Mouse (Mus musculus): Measurements from ENCODE around the gene Chd5. TPM values are rescaled to one million over a fixed set of nuclear protein-coding genes. Genes with fewer than 3 reads are reported as not detected.

Chd5 gene
- polyA plus RNA-seq, 1 experiment, result 88.7 TPM

- TF ChIP-seq CTCF (IDR thresholded peaks at IDR 0.05; ENCODE audit: control insufficient read depth, insufficient read depth, insufficient replicate concordance, low read depth, low read length) (no peak), POLR2A (IDR thresholded peaks at IDR 0.05; ENCODE audit: control insufficient read depth, low read depth, low read length) (no peak)
- no peak overlapping the region for H3K27ac ChIP-seq (ENCODE audit: control insufficient read depth, insufficient read depth, low read depth, low read length)
- peaks cover 5% of the 10 kb centered on the region; the same call in 1 of the 2 replicates for H3K4me1 ChIP-seq (ENCODE audit: control insufficient read depth, insufficient read depth, low read length)
- H3K36me3 ChIP-seq (ENCODE audit: control insufficient read depth, insufficient read depth, low read length), result no peaks in the 10 kb centered on the region
- no peak overlapping the region for H3K4me3 ChIP-seq (ENCODE audit: control insufficient read depth, low read depth, low read length)
- H3K27me3 ChIP-seq (ENCODE audit: control insufficient read depth, insufficient read depth, low read length), result no peaks in the 10 kb centered on the region
Observed at GRCm38 (mm10) chr4:152412524-152413080, 74.2 kb downstream of the Chd5 start.

- Histone ChIP-seq H3K4me1 (ENCODE audit: control insufficient read depth, insufficient read depth, low read length) (peaks cover 2% of the 10 kb centered on the region), H3K36me3 (ENCODE audit: control insufficient read depth, insufficient read depth, low read length) (no peaks in the 10 kb centered on the region), H3K27ac (ENCODE audit: control insufficient read depth, insufficient read depth, low read depth, low read length) (no peak overlapping the region), H3K4me3 (ENCODE audit: control insufficient read depth, low read depth, low read length) (no peak overlapping the region), H3K27me3 (ENCODE audit: control insufficient read depth, insufficient read depth, low read length) (no peaks in the 10 kb centered on the region)
- TF ChIP-seq POLR2A (IDR thresholded peaks at IDR 0.05; ENCODE audit: control insufficient read depth, low read depth, low read length) (no peak), CTCF (IDR thresholded peaks at IDR 0.05; ENCODE audit: control insufficient read depth, insufficient read depth, insufficient replicate concordance, low read depth, low read length) (no peak)
Observed at GRCm38 (mm10) chr4:152418229-152419060, 80.0 kb downstream of the Chd5 start.

DNA sequence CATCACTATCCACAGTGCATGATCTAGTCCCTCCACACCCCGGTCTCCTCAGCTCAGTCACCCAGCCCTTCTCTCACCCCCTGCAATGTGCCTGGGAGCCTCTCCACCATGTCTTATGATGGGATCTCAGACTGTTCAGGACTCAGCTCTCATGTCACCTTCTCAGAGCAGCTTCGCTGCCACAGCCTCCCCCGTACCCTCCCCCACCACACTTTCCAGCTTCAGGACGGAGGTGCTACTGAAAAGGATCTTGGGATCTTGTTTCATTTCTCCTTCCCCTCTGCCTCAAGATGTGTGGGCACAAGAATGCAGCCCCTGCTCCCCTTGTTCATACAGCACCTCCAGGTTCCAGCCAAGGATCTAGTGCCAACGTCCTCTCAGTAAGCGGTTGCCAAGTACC, 85.1 kb downstream of the Chd5 start:
- Histone ChIP-seq H3K4me1 (ENCODE audit: control insufficient read depth, insufficient read depth, low read length) (peaks cover 2% of the 10 kb centered on the region), H3K27ac (ENCODE audit: control insufficient read depth, insufficient read depth, low read depth, low read length) (no peak overlapping the region), H3K4me3 (ENCODE audit: control insufficient read depth, low read depth, low read length) (peak overlapping the region; percentile 62; the same call in 1 of the 2 replicates), H3K27me3 (ENCODE audit: control insufficient read depth, insufficient read depth, low read length) (no peaks in the 10 kb centered on the region), H3K36me3 (ENCODE audit: control insufficient read depth, insufficient read depth, low read length) (no peaks in the 10 kb centered on the region)
- TF ChIP-seq POLR2A (IDR thresholded peaks at IDR 0.05; ENCODE audit: control insufficient read depth, low read depth, low read length), result no peak
- TF ChIP-seq CTCF (IDR thresholded peaks at IDR 0.05; ENCODE audit: control insufficient read depth, insufficient read depth, insufficient replicate concordance, low read depth, low read length), result no peak

DNA sequence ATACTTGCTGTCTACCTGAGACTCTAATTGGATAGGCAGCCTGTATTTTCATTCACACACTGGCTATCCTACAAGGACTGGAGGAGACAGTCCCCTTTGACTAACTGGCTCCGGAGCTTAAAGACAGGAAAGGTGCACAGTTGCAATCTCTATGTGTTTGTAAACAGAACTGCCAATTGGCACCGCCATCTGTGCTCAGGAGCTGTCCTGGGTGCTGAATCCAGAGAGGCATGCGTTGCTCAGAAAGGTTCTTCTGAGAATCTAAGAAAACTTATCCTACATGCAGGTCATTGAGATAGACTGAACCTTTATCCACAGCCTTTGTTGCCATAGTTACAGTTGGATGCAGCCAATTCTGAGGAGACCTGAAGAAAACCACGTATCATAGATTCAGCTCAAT, 85.9 kb downstream of the Chd5 start:
- H3K4me3 ChIP-seq (ENCODE audit: control insufficient read depth, low read depth, low read length), result no peak overlapping the region
- peaks cover 2% of the 10 kb centered on the region for H3K4me1 ChIP-seq (ENCODE audit: control insufficient read depth, insufficient read depth, low read length)
- TF ChIP-seq POLR2A (IDR thresholded peaks at IDR 0.05; ENCODE audit: control insufficient read depth, low read depth, low read length) (no peak), CTCF (IDR thresholded peaks at IDR 0.05; ENCODE audit: control insufficient read depth, insufficient read depth, insufficient replicate concordance, low read depth, low read length) (no peak)
- H3K36me3 ChIP-seq (ENCODE audit: control insufficient read depth, insufficient read depth, low read length), result no peaks in the 10 kb centered on the region
- no peak overlapping the region for H3K27ac ChIP-seq (ENCODE audit: control insufficient read depth, insufficient read depth, low read depth, low read length)
- H3K27me3 ChIP-seq (ENCODE audit: control insufficient read depth, insufficient read depth, low read length), result no peaks in the 10 kb centered on the region

DNA sequence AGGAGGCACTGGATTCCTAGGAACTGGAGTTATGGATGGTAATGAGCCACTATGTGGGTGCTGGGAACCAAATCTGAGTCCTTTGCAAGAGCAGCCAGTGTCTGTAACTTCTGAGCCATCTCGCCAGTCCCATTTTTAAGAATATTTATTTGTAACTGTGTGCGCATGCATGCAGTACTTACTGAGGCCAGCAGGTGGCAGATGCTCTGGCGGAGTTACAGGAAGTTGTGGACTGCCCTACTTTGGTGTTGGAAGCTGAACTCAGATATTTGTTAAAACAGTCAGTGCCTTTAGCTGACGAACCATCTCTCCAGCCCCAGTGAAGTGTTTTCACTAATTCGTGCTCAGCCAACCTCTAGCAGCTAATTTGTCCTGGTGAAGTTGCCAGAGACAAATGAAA, 86.5 kb downstream of the Chd5 start:
- peaks cover 2% of the 10 kb centered on the region for H3K4me1 ChIP-seq (ENCODE audit: control insufficient read depth, insufficient read depth, low read length)
- H3K4me3 ChIP-seq (ENCODE audit: control insufficient read depth, low read depth, low read length), result no peak overlapping the region
- H3K27me3 ChIP-seq (ENCODE audit: control insufficient read depth, insufficient read depth, low read length), result no peaks in the 10 kb centered on the region
- H3K36me3 ChIP-seq (ENCODE audit: control insufficient read depth, insufficient read depth, low read length), result no peaks in the 10 kb centered on the region
- TF ChIP-seq POLR2A (IDR thresholded peaks at IDR 0.05; ENCODE audit: control insufficient read depth, low read depth, low read length) (no peak), CTCF (IDR thresholded peaks at IDR 0.05; ENCODE audit: control insufficient read depth, insufficient read depth, insufficient replicate concordance, low read depth, low read length) (peak; percentile 81; the same call in 1 of the 2 replicates)
- no peak overlapping the region for H3K27ac ChIP-seq (ENCODE audit: control insufficient read depth, insufficient read depth, low read depth, low read length)

DNA sequence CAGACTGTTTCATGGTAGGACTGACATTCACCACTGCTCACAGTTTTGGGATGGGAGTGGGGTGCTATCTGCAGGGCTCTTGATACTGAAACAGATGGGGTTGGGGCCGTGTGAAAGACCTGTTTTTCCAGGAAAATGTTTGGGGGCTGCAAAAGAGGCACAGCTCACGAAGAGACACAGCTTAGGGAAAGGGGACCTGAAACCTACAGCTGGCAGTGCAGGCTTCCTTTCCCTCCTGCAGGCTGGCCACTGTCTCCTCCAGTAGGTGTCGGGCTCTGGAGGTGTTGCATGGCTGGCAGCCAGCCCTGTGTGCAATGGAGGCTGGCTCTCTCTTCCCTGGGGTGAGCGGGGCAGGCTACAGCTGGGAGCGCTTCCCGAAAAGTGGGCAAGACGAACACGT, 89.8 kb downstream of the Chd5 start:
- H3K27me3 ChIP-seq (ENCODE audit: control insufficient read depth, insufficient read depth, low read length), result no peaks in the 10 kb centered on the region
- H3K4me1 ChIP-seq (ENCODE audit: control insufficient read depth, insufficient read depth, low read length), result no peaks in the 10 kb centered on the region; the same call in 1 of the 2 replicates
- no peak overlapping the region for H3K27ac ChIP-seq (ENCODE audit: control insufficient read depth, insufficient read depth, low read depth, low read length)
- TF ChIP-seq CTCF (IDR thresholded peaks at IDR 0.05; ENCODE audit: control insufficient read depth, insufficient read depth, insufficient replicate concordance, low read depth, low read length), result no peak
- no peak for TF ChIP-seq POLR2A (IDR thresholded peaks at IDR 0.05; ENCODE audit: control insufficient read depth, low read depth, low read length)
- no peak overlapping the region for H3K4me3 ChIP-seq (ENCODE audit: control insufficient read depth, low read depth, low read length)
- no peaks in the 10 kb centered on the region for H3K36me3 ChIP-seq (ENCODE audit: control insufficient read depth, insufficient read depth, low read length)

DNA sequence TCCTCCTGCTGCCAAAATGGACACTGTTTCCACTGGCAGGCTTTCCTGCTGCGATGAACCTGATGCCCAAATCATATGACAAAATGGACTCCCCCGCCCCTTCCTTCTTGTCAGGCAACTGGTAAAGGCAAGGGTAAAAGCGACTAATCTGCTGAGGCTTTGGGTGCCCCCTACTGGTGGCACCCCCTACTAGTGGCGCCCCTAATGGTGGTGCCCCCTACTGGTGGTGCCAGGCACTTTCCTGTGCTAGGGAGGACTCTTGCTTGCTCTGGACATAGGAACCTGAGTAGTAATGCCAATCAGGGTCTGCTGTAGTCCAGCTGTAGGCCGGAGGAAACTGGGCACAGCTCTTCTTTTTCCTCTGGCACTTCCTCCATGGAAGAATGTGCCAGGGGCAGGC, 93.9 kb downstream of the Chd5 start:
- TF ChIP-seq POLR2A (IDR thresholded peaks at IDR 0.05; ENCODE audit: control insufficient read depth, low read depth, low read length) (no peak), CTCF (IDR thresholded peaks at IDR 0.05; ENCODE audit: control insufficient read depth, insufficient read depth, insufficient replicate concordance, low read depth, low read length) (peak; percentile 70)
- H3K27ac ChIP-seq (ENCODE audit: control insufficient read depth, insufficient read depth, low read depth, low read length), result no peak overlapping the region
- no peaks in the 10 kb centered on the region for H3K4me1 ChIP-seq (ENCODE audit: control insufficient read depth, insufficient read depth, low read length)
- no peaks in the 10 kb centered on the region for H3K36me3 ChIP-seq (ENCODE audit: control insufficient read depth, insufficient read depth, low read length)
- no peak overlapping the region for H3K4me3 ChIP-seq (ENCODE audit: control insufficient read depth, low read depth, low read length)
- H3K27me3 ChIP-seq (ENCODE audit: control insufficient read depth, insufficient read depth, low read length), result no peaks in the 10 kb centered on the region
